Mouse (Mus musculus) leukemia stem cell, adult 10-12 weeks (primary cell): ENCODE measurements around the gene H2-Q1. TPM values are rescaled to one million over a fixed set of nuclear protein-coding genes. Genes with fewer than 3 reads are reported as not detected.

ENCODE experiments used
- polyA plus RNA-seq: library from polyadenylated mRNA; stranded (reverse); fragments of >175 nt; gene quantifications from 2 replicates; pipeline ENCODE4 v1.2.3, GENCODE M21; 2012; ENCODE audit warnings: low replicate concordance

H2-Q1 gene
- 2.6 and 3.1 TPM in 2 replicates for polyA plus RNA-seq

DNA sequence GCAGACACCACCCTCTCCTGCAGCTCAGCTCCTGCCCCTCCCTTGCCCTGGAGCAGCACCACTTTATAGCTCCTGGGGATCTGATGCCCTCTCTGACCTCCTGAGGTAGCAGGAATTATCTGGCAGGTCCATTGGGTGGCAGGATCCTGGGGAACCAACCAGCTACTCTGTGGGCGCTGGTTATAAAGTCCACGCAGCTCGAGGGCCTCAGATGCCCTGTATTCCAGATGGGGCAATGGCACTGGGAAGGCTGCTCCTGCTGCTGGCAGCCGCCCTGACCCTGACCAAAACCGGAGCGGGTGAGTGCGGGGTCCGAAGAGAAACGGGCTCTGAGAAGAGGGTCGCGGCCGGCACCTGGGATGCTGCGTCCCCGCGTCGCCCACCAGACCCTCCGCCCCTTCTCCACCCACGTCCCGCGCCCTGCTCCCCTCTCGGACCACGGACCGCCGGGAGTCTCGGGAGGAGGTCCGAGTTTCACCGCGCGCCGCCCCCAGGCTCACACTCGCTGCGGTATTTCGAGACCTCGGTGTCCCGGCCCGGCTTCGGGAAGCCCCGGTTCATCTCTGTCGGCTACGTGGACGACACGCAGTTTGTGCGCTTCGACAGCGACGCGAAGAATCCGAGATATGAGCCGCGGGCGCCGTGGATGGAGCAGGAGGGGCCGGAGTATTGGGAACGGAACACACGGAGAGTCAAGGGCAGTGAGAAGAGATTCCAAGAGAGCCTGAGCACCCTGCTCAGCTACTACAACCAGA lies at the start of gene H2-Q1:
Gene H2-Q1 (plus strand): TSS at position 79 of the 755 bp plus-strand sequence.

DNA sequence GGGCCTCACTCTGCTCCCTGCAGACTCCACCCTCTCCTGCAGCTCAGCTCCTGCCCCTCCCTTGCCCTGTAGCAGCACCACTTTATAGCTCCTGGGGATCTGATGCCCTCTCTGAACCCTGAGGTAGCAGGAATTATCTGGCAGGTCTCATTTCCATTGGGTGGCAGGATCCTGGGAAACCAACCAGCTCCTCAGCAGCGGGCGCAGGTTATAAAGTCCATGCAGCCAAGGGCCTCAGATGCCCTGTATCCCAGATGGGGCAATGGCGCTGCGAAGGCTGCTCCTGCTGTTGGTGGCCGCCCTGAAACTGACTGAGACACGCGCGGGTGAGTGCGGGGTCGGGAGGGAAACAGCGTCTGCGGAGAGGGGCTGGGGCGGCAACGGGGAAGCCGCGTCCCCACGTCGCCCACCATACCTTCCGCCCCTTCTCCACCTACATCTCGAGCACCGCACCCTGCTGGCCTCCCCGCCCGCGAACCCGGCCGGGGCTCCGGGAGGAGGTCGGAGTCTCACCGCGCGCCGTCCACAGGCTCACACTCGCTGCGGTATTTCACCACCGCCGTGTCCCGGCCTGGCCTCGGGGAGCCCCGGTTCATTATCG lies 22.0 kb downstream of the H2-Q1 start, which contains the start of gene H2-Q2:
Gene H2-Q2 (plus strand): TSS at position 172 of the 601 bp plus-strand sequence.

Other genes starting within 250 kb of the H2-Q1 start
- not detected in 2 replicates for gene Ly6g6e, start 243.5 kb upstream of the H2-Q1 start, polyA plus RNA-seq
- gene Ly6g6d, start 242.3 kb upstream of the H2-Q1 start, polyA plus RNA-seq: not detected in 2 replicates
- 0.31 TPM in 1 of 2 replicates, not detected in the other for gene Ly6g6f, start 234.8 kb upstream of the H2-Q1 start, polyA plus RNA-seq
- 312 and 354 TPM in 2 replicates for gene Abhd16a, start 231.1 kb upstream of the H2-Q1 start, polyA plus RNA-seq
- gene Ly6g5c, start 212.1 kb upstream of the H2-Q1 start, polyA plus RNA-seq: not detected in 2 replicates
- 0.71 TPM in 1 of 2 replicates, not detected in the other for gene Ly6g5b, start 205.0 kb upstream of the H2-Q1 start, polyA plus RNA-seq
- 76.3 and 112 TPM in 2 replicates for gene Gpank1, start 198.9 kb upstream of the H2-Q1 start, polyA plus RNA-seq
- 69.5 and 70.4 TPM in 2 replicates for gene Csnk2b, start 198.4 kb upstream of the H2-Q1 start, polyA plus RNA-seq
- 9.5 and 12.1 TPM in 2 replicates for gene D17H6S53E, start 194.0 kb upstream of the H2-Q1 start, polyA plus RNA-seq
- 0.24 TPM in 1 of 2 replicates, not detected in the other for gene Apom, start 188.4 kb upstream of the H2-Q1 start, polyA plus RNA-seq
- 803 and 946 TPM in 2 replicates for gene Bag6, start 185.2 kb upstream of the H2-Q1 start, polyA plus RNA-seq
- 1,544 and 3,522 TPM in 2 replicates for gene Prrc2a, start 155.5 kb upstream of the H2-Q1 start, polyA plus RNA-seq
- gene Aif1, start 144.3 kb upstream of the H2-Q1 start, polyA plus RNA-seq: 1.9 and 3.8 TPM in 2 replicates
- 1.1 and 24.0 TPM in 2 replicates for gene Lst1, start 132.0 kb upstream of the H2-Q1 start, polyA plus RNA-seq
- gene Ltb, start 126.0 kb upstream of the H2-Q1 start, polyA plus RNA-seq: 75.8 and 165 TPM in 2 replicates
- 2.6 and 2.7 TPM in 2 replicates for gene Tnf, start 118.4 kb upstream of the H2-Q1 start, polyA plus RNA-seq
- gene Lta, start 115.1 kb upstream of the H2-Q1 start, polyA plus RNA-seq: 4.2 and 5.6 TPM in 2 replicates
- not detected in 2 replicates for gene Gm16181, start 99.6 kb upstream of the H2-Q1 start, polyA plus RNA-seq
- 0.69 and 1.2 TPM in 2 replicates for gene Atp6v1g2, start 86.7 kb upstream of the H2-Q1 start, polyA plus RNA-seq
- 31.5 and 40.3 TPM in 2 replicates for gene Nfkbil1, start 84.6 kb upstream of the H2-Q1 start, polyA plus RNA-seq
- gene Ddx39b, start 78.7 kb upstream of the H2-Q1 start, polyA plus RNA-seq: 114 and 195 TPM in 2 replicates
- 138 and 236 TPM in 2 replicates for gene H2-D1, start 57.7 kb upstream of the H2-Q1 start, polyA plus RNA-seq
- 1.7 and 1.8 TPM in 2 replicates for gene H2-Q2, start 21.8 kb downstream of the H2-Q1 start, polyA plus RNA-seq
- 114 and 185 TPM in 2 replicates for gene H2-Q4, start 59.2 kb downstream of the H2-Q1 start, polyA plus RNA-seq
- gene H2-Q6, start 104.4 kb downstream of the H2-Q1 start, polyA plus RNA-seq: 67.9 and 111 TPM in 2 replicates
- gene H2-Q7, start 118.8 kb downstream of the H2-Q1 start, polyA plus RNA-seq: 8.4 and 19.9 TPM in 2 replicates
- 2.4 and 3.7 TPM in 2 replicates for gene H2-Q10, start 149.7 kb downstream of the H2-Q1 start, polyA plus RNA-seq
- not detected in 2 replicates for gene Pou5f1, start 185.6 kb downstream of the H2-Q1 start, polyA plus RNA-seq
- 65.9 and 189 TPM in 2 replicates for gene Tcf19, start 196.4 kb downstream of the H2-Q1 start, polyA plus RNA-seq
- 14.0 and 29.7 TPM in 2 replicates for gene Cchcr1, start 196.7 kb downstream of the H2-Q1 start, polyA plus RNA-seq
- gene Psors1c2, start 212.8 kb downstream of the H2-Q1 start, polyA plus RNA-seq: 5.1 and 6.5 TPM in 2 replicates
- not detected in 2 replicates for gene Cdsn, start 231.7 kb downstream of the H2-Q1 start, polyA plus RNA-seq
- 0.18 and 0.27 TPM in 2 replicates for gene 2300002M23Rik, start 247.0 kb downstream of the H2-Q1 start, polyA plus RNA-seq